Mouse (Mus musculus) MEL (cell line): ENCODE results near the gene Gm20388.

ENCODE experiments used
- CTCF ChIP-seq, 3 experiments: IDR thresholded peaks in 2 of 3; conservative IDR thresholded peaks in 1 of 3; 2 replicates each; pipeline ENCODE4 v1.5.1; 2011 to 2012; ENCODE audit warnings: low read length in 3 of 3, low read depth in 2 of 3, mild to moderate bottlenecking in 2 of 3, improper control_type of control experiment in 1 of 3, inconsistent platforms in 1 of 3, mixed read lengths in 1 of 3, moderate library complexity in 1 of 3; ENCODE audit not compliant: control insufficient read depth in 1 of 3, insufficient read depth in 1 of 3, poor library complexity in 1 of 3, severe bottlenecking in 1 of 3
- POLR2A ChIP-seq, 2 experiments: IDR thresholded peaks; 2 replicates each; pipeline ENCODE4 v1.6.1; 2011 to 2012; ENCODE audit warnings: low read length in 2 of 2, mild to moderate bottlenecking in 2 of 2, control low read depth in 1 of 2, improper control_type of control experiment in 1 of 2, low read depth in 1 of 2, moderate library complexity in 1 of 2; ENCODE audit not compliant: control insufficient read depth in 1 of 2, insufficient read depth in 1 of 2, poor library complexity in 1 of 2
- SMC3 ChIP-seq: IDR thresholded peaks from 2 replicates; pipeline ENCODE4 v1.6.1; 2011; ENCODE audit warnings: low read depth, low read length, improper control_type of control experiment
- UBTF ChIP-seq: IDR thresholded peaks from 2 replicates; pipeline ENCODE4 v1.6.1; 2012; ENCODE audit warnings: low read depth, mild to moderate bottlenecking, inconsistent platforms, low read length, improper control_type of control experiment, moderate library complexity, borderline replicate concordance; ENCODE audit not compliant: insufficient read depth
- ZNF384 ChIP-seq: IDR thresholded peaks from 2 replicates; pipeline ENCODE4 v1.6.1; 2012; ENCODE audit warnings: low read depth, mild to moderate bottlenecking, inconsistent platforms, low read length, improper control_type of control experiment

DNA sequence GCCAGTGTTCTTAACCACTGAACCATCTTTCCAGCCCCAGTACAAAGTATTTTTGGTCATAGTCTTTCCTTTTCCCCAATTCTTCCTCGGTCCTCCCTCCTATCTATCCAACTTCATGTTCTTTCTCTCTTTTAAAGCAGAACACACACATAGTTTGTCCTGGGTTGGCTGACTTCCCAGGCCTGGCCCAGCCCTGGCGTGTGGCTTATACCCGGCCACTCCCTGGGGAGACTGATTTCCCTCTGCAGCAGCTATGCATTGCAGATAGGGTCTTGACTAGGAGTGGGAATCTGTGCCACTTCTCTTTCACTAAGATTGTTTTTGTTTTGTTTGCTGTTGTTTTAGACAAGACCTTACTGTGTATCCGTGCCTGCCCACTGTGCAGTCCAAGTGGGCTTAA is 3160.5 kb downstream of the Gm20388 start:
- TF ChIP-seq CTCF (IDR thresholded peaks at IDR 0.05 in 2 of 3, conservative IDR thresholded peaks at IDR 0.05 in 1 of 3; ENCODE audit: control insufficient read depth in 1 of 3, insufficient read depth in 1 of 3, low read depth in 2 of 3, low read length in 3 of 3, poor library complexity in 1 of 3, severe bottlenecking in 1 of 3) = no peak
- no peak for TF ChIP-seq UBTF
- no peak for TF ChIP-seq POLR2A (IDR thresholded peaks at IDR 0.05; ENCODE audit: control insufficient read depth in 1 of 2, insufficient read depth in 1 of 2, low read depth in 1 of 2, low read length in 2 of 2, poor library complexity in 1 of 2)
- TF ChIP-seq ZNF384 = no peak
- TF ChIP-seq SMC3 = no peak
